Mouse (Mus musculus) urinary bladder, postnatal 25 days (tissue): ENCODE measurements around the gene Diras1.
"Not testable (repeated sequence)": the region's sequence is repeated elsewhere in the genome, so short reads cannot be mapped to it uniquely, and the experiment has no call there.

Experiments used
- DNase-seq: peaks from one replicate; pipeline ENCODE4 v3.0.0; 2022; ENCODE audit warnings: low spot score

Diras1 gene

GRCm38 (mm10) chr10:80998021-80998420 is 27.4 kb downstream of the Diras1 start:
- DNase-seq, result no peak

DNA sequence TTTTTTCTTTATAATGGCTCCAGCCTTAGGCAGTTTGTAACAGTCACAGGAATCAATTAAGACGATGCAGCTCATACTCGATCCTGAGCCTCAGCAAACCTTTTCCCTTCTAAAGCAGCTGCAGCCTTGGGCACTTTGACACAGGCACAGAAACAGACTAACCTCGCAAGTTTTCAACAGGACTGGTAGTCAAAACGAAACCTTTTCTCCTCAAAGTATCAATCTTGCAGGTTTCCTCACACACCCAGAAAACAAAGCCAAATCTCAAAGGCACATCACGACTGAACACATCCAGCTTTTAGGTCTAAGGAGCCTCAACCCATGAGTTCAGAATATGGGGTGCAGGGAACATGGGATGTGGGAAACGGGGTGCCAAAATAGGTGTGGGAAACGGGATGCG is 28.1 kb downstream of the Diras1 start:
- no peak for DNase-seq

DNA sequence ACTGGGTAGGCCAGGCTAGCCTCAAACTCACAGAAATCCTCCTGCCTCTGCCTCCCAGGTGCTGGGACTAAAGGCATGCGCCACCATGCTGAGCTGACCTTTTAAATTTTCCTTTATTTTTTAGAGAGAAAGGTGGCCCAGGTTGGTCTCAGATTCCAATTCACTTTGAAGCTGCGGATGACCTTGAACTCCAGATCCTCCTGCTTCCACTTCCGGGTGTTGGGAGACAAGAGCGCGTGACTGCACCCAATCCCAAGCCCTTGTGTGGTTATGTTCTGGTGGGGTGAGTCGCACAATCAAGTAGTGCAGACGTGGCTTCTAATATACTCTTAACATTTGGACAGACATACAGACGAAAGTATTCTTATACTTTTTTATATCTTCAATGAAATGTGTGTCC is 29.0 kb downstream of the Diras1 start:
- DNase-seq, result no peak

GRCm38 (mm10) chr10:80995091-80995632 is 30.3 kb downstream of the Diras1 start:
- DNase-seq, result peak; percentile 80

DNA sequence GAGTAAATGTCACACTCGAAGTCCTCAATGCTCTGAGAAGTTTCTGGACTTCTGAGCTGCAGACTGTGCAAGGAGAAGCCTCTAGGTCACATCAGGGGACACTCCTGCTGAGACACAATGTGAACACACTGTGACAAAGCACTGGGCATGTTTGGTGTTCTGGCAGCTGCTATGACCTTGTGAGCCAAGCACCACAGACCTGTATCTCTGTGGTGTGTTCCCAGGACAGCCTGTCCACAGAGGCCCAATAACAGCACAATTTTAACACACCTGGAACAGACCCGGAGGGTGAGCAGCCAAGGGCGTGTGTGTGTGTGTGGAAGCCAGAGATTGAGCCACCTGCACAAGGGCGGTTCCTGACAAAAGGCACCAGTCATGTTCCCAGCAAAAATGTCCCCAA is 30.8 kb downstream of the Diras1 start:
- DNase-seq, result no peak

DNA sequence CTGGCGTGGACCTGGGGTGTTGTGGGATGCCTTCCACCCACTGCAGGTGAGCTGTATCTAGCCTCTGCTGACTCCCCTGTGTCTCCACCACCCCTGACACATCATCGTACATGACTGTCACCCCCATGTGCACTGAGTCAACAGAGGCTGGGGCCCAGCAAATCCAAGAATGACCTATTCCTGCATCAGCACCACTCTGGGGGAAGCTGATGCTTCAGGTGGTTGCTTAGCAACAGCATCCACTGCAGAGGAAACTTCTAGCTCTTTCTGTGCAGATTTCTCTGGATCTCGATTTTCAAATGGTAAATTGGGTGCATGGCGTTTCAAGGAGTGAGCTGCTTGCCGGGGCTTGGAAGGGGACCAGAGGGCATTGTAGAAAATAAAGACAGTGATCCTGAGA is 32.2 kb downstream of the Diras1 start:
- no peak for DNase-seq

- no peak for DNase-seq
These were observed 33.5 kb downstream of the Diras1 start for GRCm38 (mm10) chr10:80991945-80992344.

DNA sequence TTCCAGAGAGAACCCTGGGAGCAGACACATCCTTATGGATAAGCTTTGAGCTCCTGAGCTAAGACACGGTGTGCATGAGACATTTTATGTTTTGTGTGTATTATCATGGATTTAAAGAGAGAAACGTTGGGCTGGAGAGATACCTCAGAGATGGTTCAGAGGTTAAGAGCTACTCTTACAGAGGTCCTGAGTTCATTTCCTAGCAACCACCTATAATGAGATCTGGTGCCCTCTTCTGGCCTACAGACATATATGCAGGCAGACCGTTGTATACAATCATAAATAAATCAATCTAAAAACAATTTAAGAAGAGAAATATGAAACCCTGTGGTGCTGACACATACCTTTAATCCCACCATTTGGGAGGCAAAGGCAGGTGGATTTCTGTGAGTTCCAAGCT is 34.5 kb downstream of the Diras1 start:
- no peak for DNase-seq

DNA sequence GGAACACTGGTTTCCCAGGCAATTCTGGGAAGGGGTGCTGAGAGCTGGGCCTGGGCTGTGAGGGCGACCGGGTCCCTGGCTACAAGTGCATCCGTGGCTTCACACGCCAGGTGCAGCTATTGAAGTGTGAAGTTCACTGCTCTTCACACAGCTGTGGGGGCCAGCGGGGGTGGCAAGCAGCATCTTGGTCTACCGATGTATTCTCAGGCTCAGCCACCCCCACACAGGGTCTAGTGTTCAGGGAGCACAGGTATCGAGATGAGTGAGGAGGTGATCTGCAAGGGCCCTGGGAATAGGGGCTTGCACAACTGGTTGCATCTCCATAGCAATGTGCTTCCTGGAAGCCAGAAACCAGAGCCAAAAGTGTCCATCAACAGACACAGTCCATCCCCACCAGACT is 35.1 kb downstream of the Diras1 start:
- DNase-seq, result no peak

- not testable (repeated sequence) for DNase-seq
These were observed 35.6 kb downstream of the Diras1 start for GRCm38 (mm10) chr10:80989854-80990253.

- no peak for DNase-seq
These were observed 36.0 kb downstream of the Diras1 start for GRCm38 (mm10) chr10:80989446-80989845.

- peak; percentile 83 for DNase-seq
These were observed 37.6 kb downstream of the Diras1 start for GRCm38 (mm10) chr10:80987709-80988441.

DNA sequence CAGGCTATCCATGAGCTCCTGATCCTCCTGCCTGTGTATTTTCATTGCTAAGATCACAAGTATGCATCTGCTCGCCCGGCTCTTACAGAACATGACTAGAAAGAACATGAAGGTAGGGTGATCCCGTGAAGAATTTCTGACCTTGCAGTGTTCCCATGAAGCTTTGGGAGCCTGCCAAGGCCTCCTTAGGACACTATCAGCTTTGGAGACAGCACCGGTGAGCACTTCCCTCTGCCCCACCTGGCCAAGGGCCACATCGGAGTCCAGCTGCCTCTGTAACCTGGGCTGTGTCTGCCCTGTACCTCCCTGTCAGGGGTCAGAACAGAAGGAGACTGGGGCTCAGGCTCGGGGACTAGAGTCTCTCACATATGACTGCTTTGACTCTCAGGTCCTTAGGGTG is 38.7 kb downstream of the Diras1 start:
- no peak for DNase-seq

GRCm38 (mm10) chr10:80985970-80986701 is 39.3 kb downstream of the Diras1 start:
- DNase-seq, result no peak

GRCm38 (mm10) chr10:80985241-80985969 is 40.1 kb downstream of the Diras1 start:
- peak; percentile 35 for DNase-seq

DNA sequence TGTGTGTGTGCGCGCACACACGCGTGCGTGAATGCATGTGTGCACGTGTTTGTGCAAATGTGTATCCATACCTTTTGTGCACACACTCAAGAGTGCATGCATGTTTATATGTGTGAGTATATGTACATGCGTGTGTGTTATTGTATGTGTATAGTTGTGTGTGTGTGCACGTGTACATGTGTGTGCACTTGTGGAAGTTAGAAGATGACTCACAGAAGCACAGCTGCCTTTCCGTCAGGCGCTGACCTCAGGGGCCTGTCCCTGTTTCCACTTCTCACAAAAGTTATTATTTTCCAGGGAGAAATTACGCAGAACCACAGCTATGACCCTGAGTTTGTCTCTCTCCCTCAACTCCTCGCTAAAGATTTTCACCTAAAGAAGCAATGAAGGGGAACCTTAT is 41.2 kb downstream of the Diras1 start:
- DNase-seq, result no peak

- DNase-seq, result no peak
These were observed 43.1 kb downstream of the Diras1 start for GRCm38 (mm10) chr10:80982381-80982780.

GRCm38 (mm10) chr10:80981564-80982112 is 43.8 kb downstream of the Diras1 start:
- DNase-seq, result no peak

- DNase-seq, result no peak
These were observed 50.0 kb downstream of the Diras1 start for GRCm38 (mm10) chr10:80975478-80975877.

- no peak for DNase-seq
These were observed 51.7 kb downstream of the Diras1 start for GRCm38 (mm10) chr10:80973722-80974121.

- peak; percentile 42 for DNase-seq
These were observed 53.1 kb downstream of the Diras1 start for GRCm38 (mm10) chr10:80972071-80972987.
